29 mouse cellular contexts compared by ENCODE assay signal in the genomic region with DNA sequence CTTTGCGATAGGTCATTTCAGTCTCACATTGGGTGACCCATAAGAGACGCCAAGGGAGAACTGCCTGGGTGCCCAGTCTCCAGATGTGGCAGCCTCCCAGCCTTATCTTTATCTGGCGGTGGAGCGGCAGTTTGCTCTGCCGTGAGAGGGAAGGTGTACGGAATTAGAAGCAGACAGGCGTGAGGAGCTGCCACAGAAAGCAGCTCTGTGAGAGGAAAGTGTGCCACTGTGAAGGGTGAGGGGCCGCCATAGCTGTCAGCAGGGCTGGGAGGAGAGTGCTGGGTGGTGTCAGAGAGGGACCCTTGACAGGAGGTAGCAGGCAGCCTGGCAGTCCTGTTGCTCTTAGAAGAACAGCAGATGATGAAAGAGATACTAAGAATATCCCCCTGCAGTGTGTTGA.
DNase-seq lines count a peak whose midpoint lies in the region; ATAC-seq and TF ChIP-seq lines count a peak whose summit lies in the region.
"Had no signal": no experiment of that assay in that cellular context is flagged by ENCODE, and none has a peak within 500 bp of the region (broad histone marks: within the 10 kb centered on the region; RNA-seq: fewer than 3 reads in every experiment).

No protein-coding gene starts in this region.

- intact Hi-C loops in gastrocnemius, postnatal 36 days (cut with DNase I): no loop called here

- peak overlapping the region; percentile 16 for H3K4me3 ChIP-seq in megakaryocyte, embryonic 14.5 days (replicated peaks)
- no peak overlapping the region for H3K4me3 ChIP-seq in heart, embryonic 12.5 days
- H3K4me3 ChIP-seq in heart, postnatal 0 days (ENCODE audit: low read depth, low read length): no peak overlapping the region
- H3K4me3 ChIP-seq: embryonic facial prominence, embryonic 13.5 days; left cerebral cortex, adult 2 months; limb, embryonic 12.5 days; liver, embryonic 15.5 days; midbrain, embryonic 12.5 days; myocyte; neural tube, embryonic 12.5 days had no signal

- peak overlapping the region; percentile 63 for H3K27ac ChIP-seq in heart, embryonic 12.5 days (ENCODE audit: poor library complexity, severe bottlenecking)
- H3K27ac ChIP-seq in heart, postnatal 0 days (ENCODE audit: low read depth): peak overlapping the region; percentile 48
- H3K27ac ChIP-seq: embryonic facial prominence, embryonic 13.5 days; left cerebral cortex, adult 2 months; limb, embryonic 12.5 days; liver, embryonic 15.5 days; midbrain, embryonic 12.5 days; neural tube, embryonic 12.5 days; stomach, postnatal 0 days had no signal

- DNase-seq in heart, postnatal 0 days (ENCODE audit: low spot score): peak; percentile 29
- peak; percentile 41 for DNase-seq in heart, postnatal 4 days
- no peak for DNase-seq in layer of hippocampus, postnatal 14 days (ENCODE audit: low spot score in 2 of 2)
- no peak for DNase-seq in kidney, postnatal 36 days
- DNase-seq in gastrocnemius, postnatal 36 days: no peak
- DNase-seq: adrenal gland, postnatal 14 days; cerebellum, adult 11 months; cerebellum, adult 9-11 months; kidney, adult 2 months; kidney, postnatal 4 days; lung, postnatal 14 days; right cerebral cortex, postnatal 4 days; thymus, adult 18-20 months; thymus, postnatal 25 days had no signal

- H3K4me1 ChIP-seq in megakaryocyte, embryonic 14.5 days: no peaks in the 10 kb centered on the region
- peaks cover 42% of the 10 kb centered on the region for H3K4me1 ChIP-seq in heart, embryonic 12.5 days (replicated peaks)
- H3K4me1 ChIP-seq in heart, postnatal 0 days (ENCODE audit: control insufficient read depth, insufficient read depth): peaks cover 24% of the 10 kb centered on the region
- H3K4me1 ChIP-seq: limb, embryonic 12.5 days; liver, embryonic 15.5 days; midbrain, embryonic 12.5 days; neural tube, embryonic 12.5 days had no signal

- WGBS in heart, embryonic 12.5 days: 16% methylated on average over 8 of the region's 8 CpGs
- 7% methylated on average over 8 of the region's 8 CpGs for WGBS in heart, postnatal 0 days

- peaks cover 8% of the 10 kb centered on the region; the same call in 1 of the 2 replicates for H3K9me3 ChIP-seq in megakaryocyte, embryonic 14.5 days
- H3K9me3 ChIP-seq in heart, embryonic 12.5 days (replicated peaks): no peaks in the 10 kb centered on the region
- H3K9me3 ChIP-seq in heart, postnatal 0 days (replicated peaks; ENCODE audit: control insufficient read depth, low read length): no peaks in the 10 kb centered on the region
- H3K9me3 ChIP-seq: embryonic facial prominence, embryonic 13.5 days; limb, embryonic 12.5 days; liver, embryonic 15.5 days; midbrain, embryonic 12.5 days; neural tube, embryonic 12.5 days had no signal

- no peak for TF ChIP-seq EP300 in heart, postnatal 0 days (IDR thresholded peaks at IDR 0.05; ENCODE audit: low read depth)

- no peaks in the 10 kb centered on the region for H3K36me3 ChIP-seq in megakaryocyte, embryonic 14.5 days (replicated peaks; ENCODE audit: low read length)
- H3K36me3 ChIP-seq in heart, embryonic 12.5 days: no peaks in the 10 kb centered on the region
- no peaks in the 10 kb centered on the region for H3K36me3 ChIP-seq in heart, postnatal 0 days (replicated peaks; ENCODE audit: control insufficient read depth, insufficient read depth, low read length)
- H3K36me3 ChIP-seq: embryonic facial prominence, embryonic 13.5 days; G1E; limb, embryonic 12.5 days; liver, embryonic 15.5 days; midbrain, embryonic 12.5 days; neural tube, embryonic 12.5 days had no signal

- peak overlapping the region; percentile 28 for H3K4me2 ChIP-seq in heart, embryonic 12.5 days
- peak overlapping the region; percentile 23; the same call in 1 of the 2 replicates for H3K4me2 ChIP-seq in heart, postnatal 0 days (ENCODE audit: low read depth, low read length)
- H3K4me2 ChIP-seq: embryonic facial prominence, embryonic 13.5 days; limb, embryonic 12.5 days; liver, embryonic 15.5 days; lung, embryonic 14.5 days; midbrain, embryonic 12.5 days; neural tube, embryonic 12.5 days had no signal

- TF ChIP-seq CTCF in heart, postnatal 0 days (IDR thresholded peaks at IDR 0.05; ENCODE audit: low read depth): no peak

- H3K9ac ChIP-seq in heart, embryonic 12.5 days: 0 out of 2 replicates have a peak overlapping the region, but pooled peaks have one; percentile 4
- H3K9ac ChIP-seq in heart, postnatal 0 days (replicated peaks; ENCODE audit: low read depth, low read length): no peak overlapping the region
- H3K9ac ChIP-seq: embryonic facial prominence, embryonic 13.5 days; limb, embryonic 12.5 days; liver, embryonic 15.5 days; lung, embryonic 14.5 days; midbrain, embryonic 12.5 days; neural tube, embryonic 12.5 days had no signal

- H3K27me3 ChIP-seq in megakaryocyte, embryonic 14.5 days (replicated peaks): no peaks in the 10 kb centered on the region
- no peaks in the 10 kb centered on the region for H3K27me3 ChIP-seq in heart, embryonic 12.5 days (replicated peaks)
- H3K27me3 ChIP-seq in heart, postnatal 0 days (ENCODE audit: control insufficient read depth, insufficient read depth, low read length): no peaks in the 10 kb centered on the region
- H3K27me3 ChIP-seq: embryonic facial prominence, embryonic 13.5 days; liver, embryonic 15.5 days; midbrain, embryonic 12.5 days; neural tube, embryonic 12.5 days had no signal

- ATAC-seq in megakaryocyte, adult 5-6 weeks (ENCODE audit: poor library complexity, severe bottlenecking): no peak
- ATAC-seq in heart, embryonic 12.5 days (ENCODE audit: insufficient number of reproducible peaks, low FRiP score): peak; percentile 76
- ATAC-seq in heart, postnatal 0 days (ENCODE audit: insufficient read depth, low read depth): peak; percentile 84
- ATAC-seq: forebrain, embryonic 14.5 days; hindbrain, embryonic 16.5 days had no signal

Comparison
In these comparisons a context has a peak if more than half of its experiments do, and no peak if none do; other contexts are left out.
1. DNase-seq: peak in heart, postnatal 0 days (single experiment) and heart, postnatal 4 days (single experiment); none in layer of hippocampus, postnatal 14 days (0 of 2), kidney, postnatal 36 days (0 of 2) and gastrocnemius, postnatal 36 days (0 of 2).